Comparison of ENCODE assay signal across 17 mouse cellular contexts in genomic region chr4:137692107-137692902, GRCm38 (mm10). TPM values are rescaled to one million over a fixed set of nuclear protein-coding genes. Genes with fewer than 3 reads are reported as not detected.
A peak's percentile ranks its signal among the peaks of the same experiment; 100 is the strongest.
DNase-seq lines count a peak whose midpoint lies in the region; ATAC-seq and TF ChIP-seq lines count a peak whose summit lies in the region.
"Had no signal": no experiment of that assay in that cellular context is flagged by ENCODE, and none has a peak within 500 bp of the region (broad histone marks: within the 10 kb centered on the region; RNA-seq: fewer than 3 reads in every experiment).

No protein-coding gene starts in this region.

- DNase-seq in frontal cortex, postnatal 36 days (ENCODE audit: low spot score in 2 of 2), result peak; percentile 59 to 63
- DNase-seq in frontal cortex, postnatal 10 days (ENCODE audit: low spot score in 2 of 2), result no peak
- peak; percentile 69 to 81 for DNase-seq in left cerebral cortex, adult 18-20 months (ENCODE audit: low spot score in 2 of 2)
- no peak for DNase-seq in left cerebral cortex, postnatal 10 days (ENCODE audit: extremely low spot score in 1 of 2, low spot score in 2 of 2)
- DNase-seq in stomach, postnatal 0 days (ENCODE audit: low spot score), result peak; percentile 49
- DNase-seq: adrenal gland, adult 8-10 months; cerebellum, adult 11-12 months; cerebellum, postnatal 25 days; gastrocnemius, postnatal 14 days; heart, postnatal 10 days; lung, postnatal 10 days; thymus, postnatal 14 days had no signal

- H3K27me3 ChIP-seq in intestine, postnatal 0 days (replicated peaks; ENCODE audit: control insufficient read depth, insufficient read depth, low read length), result no peaks in the 10 kb centered on the region
- H3K27me3 ChIP-seq in stomach, postnatal 0 days (ENCODE audit: control insufficient read depth, insufficient read depth, low read length), result no peaks in the 10 kb centered on the region
- H3K27me3 ChIP-seq in neural tube, embryonic 15.5 days (replicated peaks), result no peaks in the 10 kb centered on the region
- H3K27me3 ChIP-seq: forebrain, embryonic 13.5 days; hindbrain, embryonic 13.5 days had no signal

- intact Hi-C loops in left cerebral cortex, postnatal 10 days (cut with DNase I), result no loop called here

- TF ChIP-seq EP300 in stomach, postnatal 0 days (optimal IDR thresholded peaks at IDR 0.05), result no peak

- TF ChIP-seq CTCF in intestine, postnatal 0 days (IDR thresholded peaks at IDR 0.05; ENCODE audit: low read depth), result no peak
- TF ChIP-seq CTCF in stomach, postnatal 0 days (IDR thresholded peaks at IDR 0.05; ENCODE audit: low read depth), result no peak

- H3K36me3 ChIP-seq in intestine, postnatal 0 days (ENCODE audit: control insufficient read depth, insufficient read depth), result no peaks in the 10 kb centered on the region
- H3K36me3 ChIP-seq in stomach, postnatal 0 days (ENCODE audit: control insufficient read depth, insufficient read depth, low read length), result no peaks in the 10 kb centered on the region
- H3K36me3 ChIP-seq in neural tube, embryonic 15.5 days, result no peaks in the 10 kb centered on the region
- H3K36me3 ChIP-seq: hindbrain, embryonic 13.5 days had no signal

- H3K27ac ChIP-seq in intestine, postnatal 0 days (ENCODE audit: low read depth, low read length), result no peak overlapping the region
- H3K27ac ChIP-seq in stomach, postnatal 0 days (replicated peaks), result 0 out of 2 replicates have a peak overlapping the region, but pooled peaks have one; percentile 4
- H3K27ac ChIP-seq in neural tube, embryonic 15.5 days (replicated peaks), result no peak overlapping the region
- H3K27ac ChIP-seq: forebrain, embryonic 13.5 days; hindbrain, embryonic 13.5 days; kidney, postnatal 0 days had no signal

- no peaks in the 10 kb centered on the region for H3K9me3 ChIP-seq in intestine, postnatal 0 days (ENCODE audit: control insufficient read depth)
- no peaks in the 10 kb centered on the region for H3K9me3 ChIP-seq in stomach, postnatal 0 days (ENCODE audit: control insufficient read depth, low read length)
- H3K9me3 ChIP-seq in neural tube, embryonic 15.5 days (replicated peaks), result no peaks in the 10 kb centered on the region
- H3K9me3 ChIP-seq: forebrain, embryonic 13.5 days; hindbrain, embryonic 13.5 days had no signal

- peak; percentile 20; the same call in 1 of the 2 replicates for ATAC-seq in intestine, postnatal 0 days
- ATAC-seq in stomach, postnatal 0 days (ENCODE audit: low FRiP score, low TSS enrichment), result peak; percentile 51
- no peak for ATAC-seq in neural tube, embryonic 15.5 days (ENCODE audit: low FRiP score)
- ATAC-seq: forebrain, embryonic 13.5 days had no signal

- no peak overlapping the region for H3K4me3 ChIP-seq in intestine, postnatal 0 days (ENCODE audit: low read depth, low read length)
- no peak overlapping the region for H3K4me3 ChIP-seq in stomach, postnatal 0 days (ENCODE audit: low read depth, low read length)
- H3K4me3 ChIP-seq in neural tube, embryonic 15.5 days (replicated peaks), result no peak overlapping the region
- H3K4me3 ChIP-seq: forebrain, embryonic 13.5 days; hindbrain, embryonic 13.5 days had no signal

- H3K4me1 ChIP-seq in intestine, postnatal 0 days (replicated peaks; ENCODE audit: control insufficient read depth, insufficient read depth, low read length), result no peaks in the 10 kb centered on the region
- no peaks in the 10 kb centered on the region for H3K4me1 ChIP-seq in stomach, postnatal 0 days (replicated peaks; ENCODE audit: control insufficient read depth, insufficient read depth)
- peaks cover 13% of the 10 kb centered on the region for H3K4me1 ChIP-seq in neural tube, embryonic 15.5 days

- 60% methylated on average over 10 of the region's 10 CpGs for WGBS in intestine, postnatal 0 days
- 62% methylated on average over 10 of the region's 10 CpGs for WGBS in stomach, postnatal 0 days
- 87% methylated on average over 10 of the region's 10 CpGs for WGBS in neural tube, embryonic 15.5 days

- H3K9ac ChIP-seq in intestine, postnatal 0 days (ENCODE audit: low read depth, low read length), result no peak overlapping the region
- no peak overlapping the region for H3K9ac ChIP-seq in stomach, postnatal 0 days (ENCODE audit: low read length)
- no peak overlapping the region for H3K9ac ChIP-seq in neural tube, embryonic 15.5 days (replicated peaks)
- H3K9ac ChIP-seq: forebrain, embryonic 13.5 days; hindbrain, embryonic 13.5 days had no signal

- H3K4me2 ChIP-seq in intestine, postnatal 0 days (replicated peaks; ENCODE audit: low read depth), result no peak overlapping the region
- no peak overlapping the region for H3K4me2 ChIP-seq in stomach, postnatal 0 days (replicated peaks; ENCODE audit: low read depth)
- no peak overlapping the region for H3K4me2 ChIP-seq in neural tube, embryonic 15.5 days
- H3K4me2 ChIP-seq: forebrain, embryonic 13.5 days; hindbrain, embryonic 13.5 days had no signal

RNA-seq across cellular contexts. Expression of gene Rap1gap, which starts 27.8 kb away (rescaled TPM):
- total RNA-seq in left cerebral cortex, adult 18-20 months (2021), result 100 to 1,000 TPM; 289 to 307 TPM
- total RNA-seq in left cerebral cortex, postnatal 10 days (2021), result 100 to 1,000 TPM; 228 to 242 TPM
- polyA plus RNA-seq in intestine, postnatal 0 days (2015; fragmentation: Nextera tagmentation; extraction: Ambion mirVana), result 8.9 and 9.1 TPM in 2 replicates
- polyA plus RNA-seq in stomach, postnatal 0 days (2015; fragmentation: Nextera tagmentation; extraction: Ambion mirVana), result 70.1 and 73.0 TPM in 2 replicates
- 88.5 and 106 TPM in 2 replicates for polyA plus RNA-seq in neural tube, embryonic 15.5 days (2015; fragmentation: Nextera tagmentation; extraction: Ambion mirVana)

Comparison
In these comparisons a context has a peak if more than half of its experiments do, and no peak if none do; other contexts are left out.
1. DNase-seq: peak in frontal cortex, postnatal 36 days (2 of 2), left cerebral cortex, adult 18-20 months (2 of 2) and stomach, postnatal 0 days (single experiment); none in frontal cortex, postnatal 10 days (0 of 2) and left cerebral cortex, postnatal 10 days (0 of 2).